Mouse (Mus musculus): ENCODE measurements at regions not wholly inside any gene's neighbourhood (a gene's known extent, or its start where the extent isn't known, plus 50 kb on each side); places are given as distances from the start of the nearest gene placed in this dataset.

GRCm38 (mm10) chr17:48742769-48743405 lies 189.3 kb upstream of the Lrfn2 start:
- Histone ChIP-seq H3K4me1 (ENCODE audit: control insufficient read depth, insufficient read depth, low read length) (no peaks in the 10 kb centered on the region), H3K4me3 (ENCODE audit: insufficient read depth, low read depth, low read length) (no peak overlapping the region), H3K27ac (ENCODE audit: insufficient read depth, low read depth, low read length) (no peak overlapping the region)
- WGBS, result 37% methylated on average over 13 of the region's 13 CpGs
- no peak for TF ChIP-seq POLR2A (IDR thresholded peaks at IDR 0.05; ENCODE audit: insufficient read depth, low read depth, low read length)
- no peak for TF ChIP-seq CTCF (IDR thresholded peaks at IDR 0.05; ENCODE audit: insufficient read depth, low read depth, low read length)

DNA sequence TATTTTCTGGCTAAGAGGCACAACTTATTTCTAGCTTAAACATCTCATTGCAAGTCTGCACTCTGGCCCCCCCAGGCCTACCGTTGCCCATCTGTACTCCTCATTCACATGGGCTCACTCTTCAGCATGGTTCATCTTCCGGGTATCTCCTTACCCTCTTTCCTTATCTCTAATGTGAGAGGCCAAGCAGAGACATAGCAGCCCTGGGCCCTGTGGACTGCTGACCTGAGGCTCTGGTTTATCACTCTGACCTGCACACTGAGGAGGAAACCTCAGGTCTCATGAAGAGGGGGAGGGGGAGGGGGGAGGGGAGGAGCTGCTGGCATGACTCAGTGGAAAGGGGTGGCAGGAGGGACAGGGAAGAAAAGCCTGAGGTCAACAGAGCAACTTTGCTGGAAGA lies 162.1 kb upstream of the Lrfn2 start:
- no peak for TF ChIP-seq CTCF (IDR thresholded peaks at IDR 0.05; ENCODE audit: insufficient read depth, low read depth, low read length)
- no peak for TF ChIP-seq POLR2A (IDR thresholded peaks at IDR 0.05; ENCODE audit: insufficient read depth, low read depth, low read length)
- H3K27ac ChIP-seq (ENCODE audit: insufficient read depth, low read depth, low read length), result no peak overlapping the region
- WGBS, result 96% methylated on average over 2 of the region's 2 CpGs
- no peak overlapping the region for H3K4me3 ChIP-seq (ENCODE audit: insufficient read depth, low read depth, low read length)
- peaks cover 22% of the 10 kb centered on the region for H3K4me1 ChIP-seq (ENCODE audit: control insufficient read depth, insufficient read depth, low read length)

DNA sequence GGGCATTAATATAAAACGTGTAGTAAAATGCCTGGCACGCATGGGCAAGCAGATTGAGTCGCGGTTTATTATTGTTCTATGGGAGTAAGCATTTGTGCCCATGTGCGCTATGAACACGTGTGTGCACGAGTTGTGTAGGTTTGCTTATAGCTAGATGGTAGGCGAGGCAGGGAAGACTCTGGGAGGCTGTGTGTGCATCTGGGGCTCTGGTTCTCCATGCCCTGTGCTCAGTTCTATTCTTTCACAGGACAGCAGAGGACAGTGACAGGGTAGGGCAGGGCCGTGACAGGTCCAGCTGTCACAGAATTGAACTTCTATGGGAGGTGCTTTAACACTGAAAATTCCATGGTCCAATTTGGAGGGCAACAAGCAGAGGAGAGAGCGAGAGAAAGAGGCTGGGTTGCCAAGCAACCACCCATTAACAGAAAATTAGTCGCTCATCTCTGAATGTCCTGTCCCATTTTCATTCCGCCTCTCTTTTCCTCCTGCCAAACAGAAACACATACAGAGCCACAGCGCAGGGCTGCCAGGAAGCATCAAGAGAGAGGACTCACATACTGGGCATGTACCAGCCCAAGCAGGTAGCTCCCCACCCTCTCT lies 160.4 kb upstream of the Lrfn2 start:
- TF ChIP-seq POLR2A (IDR thresholded peaks at IDR 0.05; ENCODE audit: insufficient read depth, low read depth, low read length), result no peak
- no peak for TF ChIP-seq CTCF (IDR thresholded peaks at IDR 0.05; ENCODE audit: insufficient read depth, low read depth, low read length)
- peaks cover 38% of the 10 kb centered on the region for H3K4me1 ChIP-seq (ENCODE audit: control insufficient read depth, insufficient read depth, low read length)
- H3K27ac ChIP-seq (ENCODE audit: insufficient read depth, low read depth, low read length), result no peak overlapping the region
- H3K4me3 ChIP-seq (ENCODE audit: insufficient read depth, low read depth, low read length), result no peak overlapping the region
- 30% methylated on average over 13 of the region's 13 CpGs for WGBS

GRCm38 (mm10) chr17:48774172-48774890 lies 157.8 kb upstream of the Lrfn2 start:
- H3K27ac ChIP-seq (ENCODE audit: insufficient read depth, low read depth, low read length), result no peak overlapping the region
- TF ChIP-seq POLR2A (IDR thresholded peaks at IDR 0.05; ENCODE audit: insufficient read depth, low read depth, low read length) (no peak), CTCF (IDR thresholded peaks at IDR 0.05; ENCODE audit: insufficient read depth, low read depth, low read length) (no peak)
- WGBS, result 60% methylated on average over 15 of the region's 15 CpGs
- H3K4me1 ChIP-seq (ENCODE audit: control insufficient read depth, insufficient read depth, low read length), result peaks cover 38% of the 10 kb centered on the region
- no peak overlapping the region for H3K4me3 ChIP-seq (ENCODE audit: insufficient read depth, low read depth, low read length)

- Histone ChIP-seq H3K4me1 (ENCODE audit: control insufficient read depth, insufficient read depth, low read length) (peaks cover 38% of the 10 kb centered on the region), H3K27ac (ENCODE audit: insufficient read depth, low read depth, low read length) (no peak overlapping the region), H3K4me3 (ENCODE audit: insufficient read depth, low read depth, low read length) (no peak overlapping the region)
- WGBS, result 77% methylated on average over 5 of the region's 5 CpGs
- no peak for TF ChIP-seq CTCF (IDR thresholded peaks at IDR 0.05; ENCODE audit: insufficient read depth, low read depth, low read length)
- TF ChIP-seq POLR2A (IDR thresholded peaks at IDR 0.05; ENCODE audit: insufficient read depth, low read depth, low read length), result no peak
Observed at GRCm38 (mm10) chr17:48775479-48775878, 156.7 kb upstream of the Lrfn2 start.

GRCm38 (mm10) chr17:48776502-48776902 lies 155.7 kb upstream of the Lrfn2 start:
- no peak overlapping the region for H3K4me3 ChIP-seq (ENCODE audit: insufficient read depth, low read depth, low read length)
- peaks cover 35% of the 10 kb centered on the region for H3K4me1 ChIP-seq (ENCODE audit: control insufficient read depth, insufficient read depth, low read length)
- TF ChIP-seq POLR2A (IDR thresholded peaks at IDR 0.05; ENCODE audit: insufficient read depth, low read depth, low read length) (no peak), CTCF (IDR thresholded peaks at IDR 0.05; ENCODE audit: insufficient read depth, low read depth, low read length) (no peak)
- no peak overlapping the region for H3K27ac ChIP-seq (ENCODE audit: insufficient read depth, low read depth, low read length)
- 40% methylated on average over 2 of the region's 2 CpGs for WGBS

DNA sequence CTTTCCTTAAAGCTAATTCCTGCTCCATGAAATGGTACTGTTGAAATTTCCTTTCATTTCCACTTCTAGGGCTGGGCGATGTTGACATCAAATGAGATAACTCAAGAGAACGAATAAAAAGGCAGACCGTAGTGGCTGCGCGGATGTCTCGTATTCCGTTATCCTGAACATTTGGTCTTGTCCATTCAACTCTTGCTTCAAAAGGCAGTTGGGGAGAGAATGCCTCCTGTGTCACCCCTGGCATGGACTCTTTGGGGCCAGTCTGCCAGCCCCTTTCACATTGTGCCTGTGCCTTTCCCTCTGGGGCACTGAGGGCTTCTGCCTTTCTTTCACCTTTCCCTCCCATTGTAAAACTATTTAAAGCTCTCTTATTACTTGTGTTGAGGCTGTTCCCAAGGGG lies 152.0 kb upstream of the Lrfn2 start:
- WGBS, result 87% methylated on average over 7 of the region's 7 CpGs
- Histone ChIP-seq H3K4me1 (ENCODE audit: control insufficient read depth, insufficient read depth, low read length) (peaks cover 14% of the 10 kb centered on the region; the same call in 1 of the 2 replicates), H3K4me3 (ENCODE audit: insufficient read depth, low read depth, low read length) (no peak overlapping the region), H3K27ac (ENCODE audit: insufficient read depth, low read depth, low read length) (no peak overlapping the region)
- TF ChIP-seq CTCF (IDR thresholded peaks at IDR 0.05; ENCODE audit: insufficient read depth, low read depth, low read length) (no peak), POLR2A (IDR thresholded peaks at IDR 0.05; ENCODE audit: insufficient read depth, low read depth, low read length) (no peak)

DNA sequence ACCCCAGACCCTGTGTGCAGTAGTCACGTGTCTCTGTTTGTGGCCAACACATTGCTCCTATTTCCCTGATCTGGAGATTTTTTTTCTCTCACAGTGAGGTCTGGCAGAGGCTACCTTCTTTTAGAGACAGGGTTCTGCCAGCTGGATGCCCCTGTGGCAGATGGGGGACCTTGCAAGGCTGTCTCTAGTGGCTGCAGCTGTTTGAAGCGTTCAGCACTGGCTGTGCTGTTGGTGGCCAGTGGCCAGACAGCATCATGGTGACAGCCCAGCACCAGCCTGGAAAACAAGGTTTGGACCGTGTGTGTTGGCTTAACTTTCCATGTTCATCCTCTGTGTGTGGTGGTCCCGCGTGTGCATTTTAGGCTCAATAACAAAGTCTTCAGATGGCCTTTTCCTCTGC lies 147.8 kb upstream of the Lrfn2 start:
- H3K4me3 ChIP-seq (ENCODE audit: insufficient read depth, low read depth, low read length), result no peak overlapping the region
- WGBS, result 62% methylated on average over 5 of the region's 5 CpGs
- H3K4me1 ChIP-seq (ENCODE audit: control insufficient read depth, insufficient read depth, low read length), result 0 out of 2 replicates have a peak, but pooled peaks cover 2% of the 10 kb centered on the region
- TF ChIP-seq POLR2A (IDR thresholded peaks at IDR 0.05; ENCODE audit: insufficient read depth, low read depth, low read length) (no peak), CTCF (IDR thresholded peaks at IDR 0.05; ENCODE audit: insufficient read depth, low read depth, low read length) (no peak)
- no peak overlapping the region for H3K27ac ChIP-seq (ENCODE audit: insufficient read depth, low read depth, low read length)

- Histone ChIP-seq H3K4me3 (ENCODE audit: insufficient read depth, low read depth, low read length) (no peak overlapping the region), H3K4me1 (ENCODE audit: control insufficient read depth, insufficient read depth, low read length) (0 out of 2 replicates have a peak, but pooled peaks cover 5% of the 10 kb centered on the region), H3K27ac (ENCODE audit: insufficient read depth, low read depth, low read length) (no peak overlapping the region)
- 92% methylated on average over 12 of the region's 12 CpGs for WGBS
- TF ChIP-seq POLR2A (IDR thresholded peaks at IDR 0.05; ENCODE audit: insufficient read depth, low read depth, low read length) (no peak), CTCF (IDR thresholded peaks at IDR 0.05; ENCODE audit: insufficient read depth, low read depth, low read length) (no peak)
Observed at GRCm38 (mm10) chr17:48786501-48786900, 145.7 kb upstream of the Lrfn2 start.
